In genomic region chr7:129048023-129048422, GRCm38 (mm10) we compare ENCODE assay signal across 22 mouse cellular contexts.
DNase-seq lines count a peak whose midpoint lies in the region; ATAC-seq and TF ChIP-seq lines count a peak whose summit lies in the region.
"Had no signal": no experiment of that assay in that cellular context is flagged by ENCODE, and none has a peak within 500 bp of the region (broad histone marks: within the 10 kb centered on the region; RNA-seq: fewer than 3 reads in every experiment).

No protein-coding gene starts in this region.

- H3K9me3 ChIP-seq in kidney, postnatal 0 days (replicated peaks; ENCODE audit: low read length), result no peaks in the 10 kb centered on the region
- H3K9me3 ChIP-seq in kidney, embryonic 14.5 days (ENCODE audit: control insufficient read depth, low read length), result no peaks in the 10 kb centered on the region
- H3K9me3 ChIP-seq in intestine, embryonic 16.5 days (ENCODE audit: control insufficient read depth, low read length), result no peaks in the 10 kb centered on the region
- H3K9me3 ChIP-seq: forebrain, embryonic 10.5 days; heart, embryonic 13.5 days; limb, embryonic 10.5 days; liver, embryonic 15.5 days; midbrain, embryonic 12.5 days had no signal

- H3K4me1 ChIP-seq in kidney, postnatal 0 days (replicated peaks; ENCODE audit: insufficient read depth, low read length), result no peaks in the 10 kb centered on the region
- H3K4me1 ChIP-seq in kidney, embryonic 14.5 days (ENCODE audit: control insufficient read depth, insufficient read depth, low read length), result no peaks in the 10 kb centered on the region
- no peaks in the 10 kb centered on the region for H3K4me1 ChIP-seq in intestine, embryonic 16.5 days (ENCODE audit: control insufficient read depth, insufficient read depth, low read length)
- H3K4me1 ChIP-seq: forebrain, embryonic 10.5 days; heart, embryonic 13.5 days; limb, embryonic 10.5 days; liver, embryonic 15.5 days; midbrain, embryonic 12.5 days had no signal

- ATAC-seq in kidney, postnatal 0 days (replicated peaks; ENCODE audit: low FRiP score, low read depth), result no peak
- ATAC-seq in kidney, embryonic 14.5 days (ENCODE audit: low FRiP score, low TSS enrichment), result no peak
- ATAC-seq in intestine, embryonic 16.5 days, result peak; percentile 80
- no peak for ATAC-seq in megakaryocyte, adult 5-6 weeks (ENCODE audit: poor library complexity, severe bottlenecking)
- ATAC-seq: forebrain, embryonic 16.5 days; hindbrain, postnatal 0 days had no signal

- H3K4me2 ChIP-seq in kidney, postnatal 0 days (ENCODE audit: low read length), result no peak overlapping the region
- no peak overlapping the region for H3K4me2 ChIP-seq in kidney, embryonic 14.5 days (replicated peaks; ENCODE audit: low read depth, low read length)
- no peak overlapping the region for H3K4me2 ChIP-seq in intestine, embryonic 16.5 days (ENCODE audit: low read depth, low read length)
- H3K4me2 ChIP-seq: heart, embryonic 13.5 days; liver, embryonic 15.5 days; midbrain, embryonic 12.5 days had no signal

- WGBS in kidney, postnatal 0 days, result 46% methylated on average over 5 of the region's 5 CpGs
- WGBS in kidney, embryonic 14.5 days, result 58% methylated on average over 5 of the region's 5 CpGs
- WGBS in intestine, embryonic 16.5 days, result 58% methylated on average over 5 of the region's 5 CpGs

- no peak overlapping the region for H3K27ac ChIP-seq in kidney, postnatal 0 days
- no peak overlapping the region for H3K27ac ChIP-seq in kidney, embryonic 14.5 days (ENCODE audit: low read depth, low read length)
- no peak overlapping the region for H3K27ac ChIP-seq in intestine, embryonic 16.5 days (ENCODE audit: low read length)
- H3K27ac ChIP-seq: forebrain, embryonic 10.5 days; heart, embryonic 13.5 days; hindbrain, postnatal 0 days; limb, embryonic 10.5 days; liver, embryonic 15.5 days; midbrain, embryonic 12.5 days; stomach, postnatal 0 days had no signal

- H3K36me3 ChIP-seq in kidney, postnatal 0 days (ENCODE audit: insufficient read depth, low read length), result no peaks in the 10 kb centered on the region
- H3K36me3 ChIP-seq in kidney, embryonic 14.5 days (ENCODE audit: control insufficient read depth, insufficient read depth, low read length), result no peaks in the 10 kb centered on the region
- no peaks in the 10 kb centered on the region for H3K36me3 ChIP-seq in intestine, embryonic 16.5 days (ENCODE audit: control insufficient read depth, insufficient read depth, low read length)
- H3K36me3 ChIP-seq: forebrain, embryonic 10.5 days; heart, embryonic 13.5 days; limb, embryonic 10.5 days; liver, embryonic 15.5 days; midbrain, embryonic 12.5 days had no signal

- H3K27me3 ChIP-seq in kidney, postnatal 0 days (ENCODE audit: insufficient read depth, low read length), result no peaks in the 10 kb centered on the region
- no peaks in the 10 kb centered on the region for H3K27me3 ChIP-seq in kidney, embryonic 14.5 days (ENCODE audit: control insufficient read depth, insufficient read depth, low read length)
- no peaks in the 10 kb centered on the region for H3K27me3 ChIP-seq in intestine, embryonic 16.5 days (replicated peaks; ENCODE audit: control insufficient read depth, insufficient read depth, low read length)
- H3K27me3 ChIP-seq: heart, embryonic 13.5 days; liver, embryonic 15.5 days; midbrain, embryonic 12.5 days had no signal

- TF ChIP-seq CTCF in kidney, postnatal 0 days (IDR thresholded peaks at IDR 0.05; ENCODE audit: low read depth), result no peak

- H3K9ac ChIP-seq in kidney, postnatal 0 days (ENCODE audit: low read depth, low read length), result no peak overlapping the region
- no peak overlapping the region for H3K9ac ChIP-seq in kidney, embryonic 14.5 days (ENCODE audit: low read depth, low read length)
- no peak overlapping the region for H3K9ac ChIP-seq in intestine, embryonic 16.5 days (ENCODE audit: low read depth, low read length)
- H3K9ac ChIP-seq: heart, embryonic 13.5 days; liver, embryonic 15.5 days; midbrain, embryonic 12.5 days had no signal

- peak; percentile 48 for DNase-seq in adrenal gland, adult 2 months
- no peak for DNase-seq in adrenal gland, postnatal 4 days (ENCODE audit: low spot score in 2 of 2)
- peak; percentile 41 for DNase-seq in kidney, postnatal 0 days (ENCODE audit: low spot score)
- peak; percentile 15 for DNase-seq in lung, postnatal 25 days (ENCODE audit: low spot score)
- DNase-seq in MN1 (ENCODE audit: low spot score), result no peak
- DNase-seq: cerebellum, adult 18-20 months; gastrocnemius, postnatal 10 days; heart, adult 18-20 months; heart, postnatal 14 days; kidney, adult 2 months; liver had no signal

- no peak overlapping the region for H3K4me3 ChIP-seq in kidney, postnatal 0 days (replicated peaks; ENCODE audit: low read depth, low read length)
- no peak overlapping the region for H3K4me3 ChIP-seq in kidney, embryonic 14.5 days (ENCODE audit: low read length)
- H3K4me3 ChIP-seq in intestine, embryonic 16.5 days (ENCODE audit: low read length), result no peak overlapping the region
- H3K4me3 ChIP-seq: forebrain, embryonic 10.5 days; heart, embryonic 13.5 days; limb, embryonic 10.5 days; liver, embryonic 15.5 days; midbrain, embryonic 12.5 days had no signal

Comparison
In these comparisons a context has a peak if more than half of its experiments do, and no peak if none do; other contexts are left out.
1. DNase-seq: peak in adrenal gland, adult 2 months (single experiment), kidney, postnatal 0 days (single experiment) and lung, postnatal 25 days (single experiment); none in adrenal gland, postnatal 4 days (0 of 2) and MN1 (single experiment).